Mouse (Mus musculus) E14TG2a.4 (cell line): ENCODE data around the gene Wnt8b.

ENCODE experiments used
- CTCF ChIP-seq: conservative IDR thresholded peaks from 2 replicates; pipeline ENCODE4 v1.5.1; 2014; ENCODE audit warnings: low read length
- NANOG ChIP-seq: IDR thresholded peaks from 2 replicates; pipeline ENCODE4 v1.6.1; 2014; ENCODE audit warnings: borderline replicate concordance, low read length, mixed read lengths

GRCm38 (mm10) chr19:44530018-44530417 is 36.7 kb downstream of the Wnt8b start:
- TF ChIP-seq CTCF, result no peak
- no peak for TF ChIP-seq NANOG
